In genomic region chr16:50783784-50784650, GRCm38 (mm10) we compare ENCODE assay signal across 9 mouse cellular contexts.
A peak's percentile ranks its signal among the peaks of the same experiment; 100 is the strongest.
DNase-seq lines count a peak whose midpoint lies in the region; ATAC-seq lines count a peak whose summit lies in the region.
"Had no signal": no experiment of that assay in that cellular context is flagged by ENCODE, and none has a peak within 500 bp of the region (broad histone marks: within the 10 kb centered on the region; RNA-seq: fewer than 3 reads in every experiment).

No protein-coding gene starts in this region.

- WGBS in heart, embryonic 15.5 days, result 37% methylated on average over 20 of the region's 20 CpGs
- 40% methylated on average over 20 of the region's 20 CpGs for WGBS in hindbrain, embryonic 15.5 days

- H3K4me2 ChIP-seq in heart, embryonic 15.5 days, result peak overlapping the region; percentile 46
- H3K4me2 ChIP-seq in hindbrain, embryonic 15.5 days, result peak overlapping the region; percentile 27
- H3K4me2 ChIP-seq: embryonic facial prominence, embryonic 13.5 days had no signal

- DNase-seq in heart, adult 8-10 months (ENCODE audit: low spot score), result no peak
- peak; percentile 32 for DNase-seq in retina, postnatal 1 day
- no peak for DNase-seq in retina, embryonic 14.5 days (ENCODE audit: low spot score)
- no peak for DNase-seq in c-Kit-positive CD71-positive TER-119-positive erythroid progenitor cells, embryonic 14.5 days (ENCODE audit: low spot score)
- DNase-seq in thymus, postnatal 14 days, result no peak

- peak overlapping the region; percentile 4; the same call in 1 of the 2 replicates for H3K4me3 ChIP-seq in heart, embryonic 15.5 days
- no peak overlapping the region for H3K4me3 ChIP-seq in hindbrain, embryonic 15.5 days
- H3K4me3 ChIP-seq: embryonic facial prominence, embryonic 13.5 days had no signal

- H3K9ac ChIP-seq in heart, embryonic 15.5 days, result no peak overlapping the region
- H3K9ac ChIP-seq in hindbrain, embryonic 15.5 days, result no peak overlapping the region
- H3K9ac ChIP-seq: embryonic facial prominence, embryonic 13.5 days had no signal

- H3K27ac ChIP-seq in heart, embryonic 15.5 days, result peak overlapping the region; percentile 43
- no peak overlapping the region for H3K27ac ChIP-seq in hindbrain, embryonic 15.5 days (replicated peaks)
- H3K27ac ChIP-seq: embryonic facial prominence, embryonic 13.5 days; macrophage had no signal

- H3K4me1 ChIP-seq in heart, embryonic 15.5 days (replicated peaks), result peaks cover 29% of the 10 kb centered on the region
- peaks cover 4% of the 10 kb centered on the region; the same call in 1 of the 2 replicates for H3K4me1 ChIP-seq in hindbrain, embryonic 15.5 days (replicated peaks)
- H3K4me1 ChIP-seq: embryonic facial prominence, embryonic 13.5 days had no signal

- no peaks in the 10 kb centered on the region for H3K36me3 ChIP-seq in heart, embryonic 15.5 days
- H3K36me3 ChIP-seq in hindbrain, embryonic 15.5 days, result no peaks in the 10 kb centered on the region
- H3K36me3 ChIP-seq: embryonic facial prominence, embryonic 13.5 days had no signal

- H3K9me3 ChIP-seq in heart, embryonic 15.5 days (replicated peaks), result no peaks in the 10 kb centered on the region
- no peaks in the 10 kb centered on the region for H3K9me3 ChIP-seq in hindbrain, embryonic 15.5 days
- H3K9me3 ChIP-seq: embryonic facial prominence, embryonic 13.5 days had no signal

- ATAC-seq in heart, embryonic 15.5 days (replicated peaks; ENCODE audit: insufficient number of reproducible peaks, insufficient read depth, low FRiP score, low read depth), result no peak; the same call in 1 of the 2 replicates
- ATAC-seq in hindbrain, embryonic 15.5 days (ENCODE audit: low FRiP score, low read depth), result peak; percentile 65; the same call in 1 of the 2 replicates

- H3K27me3 ChIP-seq in heart, embryonic 15.5 days, result no peaks in the 10 kb centered on the region
- H3K27me3 ChIP-seq in hindbrain, embryonic 15.5 days, result no peaks in the 10 kb centered on the region
- H3K27me3 ChIP-seq: embryonic facial prominence, embryonic 13.5 days had no signal
